Comparison of ENCODE assay signal across 8 mouse cellular contexts in the genomic region with DNA sequence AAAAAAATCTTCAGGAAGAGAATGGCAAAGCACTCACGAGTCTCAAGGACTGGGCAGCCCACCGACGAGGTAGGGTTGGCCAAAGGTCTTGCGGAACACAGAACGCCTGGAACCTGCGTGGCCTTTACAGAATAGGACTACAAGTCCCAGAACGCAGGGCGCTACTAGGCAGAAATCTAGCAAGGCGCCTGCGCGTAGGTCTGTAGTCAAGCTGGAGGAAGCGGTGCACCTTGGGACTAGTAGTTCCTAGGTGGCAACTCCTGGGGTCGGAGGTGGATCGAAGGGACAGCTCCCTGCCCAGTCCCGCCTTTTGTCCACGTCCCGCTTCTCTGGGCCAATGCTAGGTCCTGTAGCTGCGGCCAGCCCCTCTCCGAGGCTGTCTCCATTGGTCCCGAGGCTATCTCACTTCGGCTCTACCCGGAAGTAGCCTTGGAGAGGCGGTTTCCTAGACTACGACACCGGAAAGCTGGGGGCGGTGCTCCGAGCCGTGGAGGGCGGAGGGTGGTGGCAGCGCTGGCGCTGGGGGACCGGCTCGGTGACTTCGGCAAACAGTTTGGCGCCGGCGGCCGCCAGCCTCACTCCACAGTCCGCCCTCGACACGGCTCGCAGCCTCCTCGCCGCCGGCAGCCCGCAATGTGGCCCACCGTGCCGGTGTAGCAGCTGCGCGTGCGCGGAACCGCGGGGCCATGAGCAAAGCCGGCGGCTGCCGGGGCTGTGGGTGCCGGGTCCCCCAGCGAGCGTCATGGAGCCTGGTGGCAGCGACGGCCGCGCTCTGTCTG. TPM values are rescaled to one million over a fixed set of nuclear protein-coding genes. Genes with fewer than 3 reads are reported as not detected.
DNase-seq lines count a peak whose midpoint lies in the region; ATAC-seq lines count a peak whose summit lies in the region.

A gene (plus strand): TSS at position 491 of the 779 bp plus-strand sequence.

- peak; percentile 89 to 92 for DNase-seq in adrenal gland, adult 18-20 months (ENCODE audit: low spot score in 2 of 2)
- peak; percentile 99 for DNase-seq in embryo, embryonic 11 days
- DNase-seq in gastrocnemius, postnatal 25 days: peak; percentile 99
- DNase-seq in intestine, embryonic 14.5 days (ENCODE audit: low spot score): peak; percentile 96
- DNase-seq in left cerebral cortex, postnatal 14 days (ENCODE audit: low spot score in 2 of 2): peak; percentile 98 to 99
- DNase-seq in mesoderm, embryonic 11.5 days (ENCODE audit: low read depth, low spot score): peak; percentile 98
- DNase-seq in right cerebral cortex, postnatal 36 days (ENCODE audit: low spot score in 2 of 2): peak; percentile 99 to 100
- DNase-seq in yolk sac, embryonic 10.5 days (ENCODE audit: low spot score): peak; percentile 98

- H3K4me3 ChIP-seq in intestine, embryonic 14.5 days (ENCODE audit: low read depth, low read length): peak within 1 kb of the TSS; percentile 97

- no peaks in the 10 kb centered on the region for H3K9me3 ChIP-seq in intestine, embryonic 14.5 days (ENCODE audit: control insufficient read depth, low read length)

- intact Hi-C loops in left cerebral cortex, postnatal 14 days (cut with DNase I): no loop called here

- H3K9ac ChIP-seq in intestine, embryonic 14.5 days (ENCODE audit: low read length): peak within 1 kb of the TSS; percentile 61

- H3K27me3 ChIP-seq in intestine, embryonic 14.5 days (replicated peaks; ENCODE audit: control insufficient read depth, insufficient read depth, low read length): no peaks in the 10 kb centered on the region

- H3K36me3 ChIP-seq in intestine, embryonic 14.5 days (ENCODE audit: control insufficient read depth, insufficient read depth, low read length): 0 out of 2 replicates have a peak, but pooled peaks cover 3% of the 10 kb centered on the region

- peak; percentile 99 for ATAC-seq in intestine, embryonic 14.5 days (replicated peaks; ENCODE audit: low FRiP score, low TSS enrichment, low read depth)

- under 1% methylated on average over 63 of the region's 64 CpGs for WGBS in intestine, embryonic 14.5 days

- peak within 1 kb of the TSS; percentile 88 for H3K4me2 ChIP-seq in intestine, embryonic 14.5 days (ENCODE audit: low read length)

- H3K27ac ChIP-seq in intestine, embryonic 14.5 days (ENCODE audit: low read depth): peak within 1 kb of the TSS; percentile 44

- peaks cover 13% of the 10 kb centered on the region; the same call in 1 of the 2 replicates for H3K4me1 ChIP-seq in intestine, embryonic 14.5 days (replicated peaks; ENCODE audit: control insufficient read depth, insufficient read depth, low read length)

RNA-seq across cellular contexts. Expression of the gene that starts here (rescaled TPM):
- 100 to 1,000 TPM in 1 of 2 experiments, 10 to 100 TPM in 1; 57.6 to 146 TPM for total RNA-seq in adrenal gland, adult 18-20 months (2021)
- 10 to 100 TPM; 19.7 to 21.1 TPM for total RNA-seq in gastrocnemius, postnatal 25 days (2021)
- polyA plus RNA-seq in intestine, embryonic 14.5 days (2014; fragmentation: Nextera tagmentation; extraction: Ambion mirVana): 17.1 and 19.0 TPM in 2 replicates
- total RNA-seq in left cerebral cortex, postnatal 14 days (2021): 10 to 100 TPM; 40.0 to 40.2 TPM

Comparison
In these comparisons a context has a peak if more than half of its experiments do, and no peak if none do; other contexts are left out.
1. Peak in every context shown above with its lines: DNase-seq, ATAC-seq, H3K4me3 ChIP-seq and H3K27ac ChIP-seq.